1 mouse cellular context compared by ENCODE assay signal in the genomic region with DNA sequence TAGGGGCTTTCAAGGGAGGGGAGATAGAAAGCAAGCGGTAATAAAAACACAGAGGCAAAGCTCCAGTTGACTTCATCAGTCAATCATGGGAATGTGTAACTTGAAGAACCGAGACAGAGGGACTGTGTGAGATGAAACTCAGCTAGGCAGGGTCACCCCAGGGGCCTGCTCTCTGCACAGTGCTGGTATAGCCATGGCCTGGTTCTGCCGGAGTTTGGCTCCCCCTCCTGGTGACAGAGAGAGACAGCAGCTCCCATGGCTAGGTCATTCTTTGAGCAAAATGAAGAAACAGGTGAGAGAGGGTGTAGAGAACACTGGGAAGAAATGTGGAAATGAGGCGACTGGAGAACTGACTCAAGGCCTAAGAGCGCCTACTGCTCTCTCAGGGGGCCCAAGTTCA.
A peak's percentile ranks its signal among the peaks of the same experiment; 100 is the strongest.
TF ChIP-seq lines count a peak whose summit lies in the region.

No protein-coding gene starts in this region.

TF ChIP-seq in MEL, 35 proteins besides CTCF, POLR2A, EP300 and RAD21 (continued from another document):
- no peak for TF ChIP-seq ZMIZ1 (IDR thresholded peaks at IDR 0.05; ENCODE audit: low read depth, low read length)
- TF ChIP-seq USF2 (IDR thresholded peaks at IDR 0.05; ENCODE audit: borderline replicate concordance in 1 of 2, insufficient read depth in 1 of 2, low read depth in 1 of 2, low read length in 2 of 2) = no peak
- no peak for TF ChIP-seq SIN3A (IDR thresholded peaks at IDR 0.05; ENCODE audit: low read length)
- TF ChIP-seq ZC3H11A (IDR thresholded peaks at IDR 0.05; ENCODE audit: low read depth, low read length) = peak; percentile 78
- TF ChIP-seq E2F4 (IDR thresholded peaks at IDR 0.05; ENCODE audit: borderline replicate concordance, low read depth, low read length) = no peak
